Mouse (Mus musculus) kidney, adult 2 months (tissue): ENCODE results near the gene Olfr467.
"Not testable (repeated sequence)": the region's sequence is repeated elsewhere in the genome, so short reads cannot be mapped to it uniquely, and the experiment has no call there.

Experiments used
- CTCF ChIP-seq: fragments of 200-500 bp; conservative IDR thresholded peaks from 2 replicates; pipeline ENCODE4 v1.5.1; 2011; ENCODE audit warnings: low read depth, mild to moderate bottlenecking, control low read depth, low read length, moderate library complexity, mixed read lengths; ENCODE audit not compliant: insufficient read depth, insufficient read length
- POLR2A ChIP-seq: fragments of 200-500 bp; IDR thresholded peaks from one replicate; pipeline ENCODE4 v1.6.1; 2011; ENCODE audit warnings: low read depth, low read length, control low read depth

DNA sequence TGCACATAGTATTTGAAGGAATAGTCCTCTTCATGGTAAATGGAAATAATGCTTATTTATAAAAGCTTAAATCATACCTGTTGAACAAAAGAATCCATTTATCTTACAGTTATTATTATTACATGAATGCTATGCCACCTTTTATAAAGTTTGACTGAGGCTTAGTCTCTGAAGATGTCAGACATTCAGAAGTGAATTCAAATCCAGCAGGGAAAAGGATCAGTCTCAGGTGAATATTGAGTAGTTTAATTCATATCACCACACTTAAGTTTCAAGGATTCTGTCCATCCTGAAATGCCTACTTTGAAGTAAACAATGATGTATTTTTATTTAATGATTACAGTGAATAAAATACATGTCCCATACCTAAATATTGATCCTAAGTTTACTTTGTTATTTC is 13.4 kb downstream of the Olfr467 start, which contains the start of gene Olfr469:
- not testable (repeated sequence) for TF ChIP-seq CTCF, POLR2A
